Mouse (Mus musculus): ENCODE measurements around the gene Gm11983. TPM values are rescaled to one million over a fixed set of nuclear protein-coding genes. Genes with fewer than 3 reads are reported as not detected.

Gm11983 gene
- total RNA-seq, 1 experiment = not detected

DNA sequence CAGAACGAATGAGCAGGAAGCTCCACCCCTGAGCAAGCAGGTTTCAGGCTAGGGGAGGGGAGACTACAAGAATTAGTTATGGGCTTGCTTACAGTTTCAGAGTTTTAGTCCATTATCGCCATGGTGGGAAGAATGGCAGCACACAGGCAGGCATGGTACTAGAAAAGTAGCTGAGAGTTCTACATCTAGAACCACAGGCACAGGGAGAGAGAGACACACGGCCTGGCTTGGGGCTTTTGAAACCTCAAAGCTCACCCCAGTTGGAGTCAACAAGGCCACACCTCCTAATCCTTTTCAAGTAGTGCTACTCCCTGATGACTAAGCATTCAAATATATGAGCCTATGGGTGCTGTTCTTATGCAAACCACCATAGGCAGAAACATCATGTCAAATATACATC lies 28.1 kb upstream of the Gm11983 start:
- in situ Hi-C loops (cut with MboI; ENCODE audit: low sequenced_read_pairs in 2 of 2, unreplicated experiment in 2 of 2) = no loop called here

DNA sequence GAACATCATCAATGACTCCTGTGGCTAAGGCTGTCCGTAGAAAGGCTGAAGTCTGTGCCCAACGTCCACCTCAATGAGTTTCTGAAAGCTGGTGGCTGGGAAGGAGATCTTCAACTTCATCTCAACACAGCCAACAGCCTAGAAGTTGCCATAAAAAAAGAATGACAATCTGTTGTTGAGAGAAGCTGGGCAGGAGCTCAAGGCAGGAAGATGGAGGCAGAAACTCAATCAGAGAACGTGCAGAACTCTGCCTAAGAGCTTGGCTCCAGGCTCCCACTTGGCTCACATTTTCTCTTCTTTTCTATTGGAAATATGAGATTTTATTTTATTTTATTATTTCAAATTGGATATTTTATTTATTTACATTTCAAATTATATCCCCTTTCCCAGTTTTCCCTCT lies 24.7 kb upstream of the Gm11983 start:
- Histone ChIP-seq H3K4me1 (ENCODE audit: control insufficient read depth in 2 of 2, insufficient read depth in 2 of 2, low read length in 2 of 2, poor library complexity in 1 of 2) (0 out of 4 replicates have a peak, but pooled peaks cover 0 to 5% of the 10 kb centered on the region in 2 experiments), H3K27ac (ENCODE audit: insufficient read depth, low read depth, low read length, poor library complexity, severe bottlenecking) (no peak overlapping the region), H3K9me3 (ENCODE audit: control insufficient read depth, insufficient read depth, low read depth, low read length) (no peaks in the 10 kb centered on the region), H3K36me3 (ENCODE audit: control insufficient read depth, insufficient read depth, low read length, poor library complexity, severe bottlenecking) (no peaks in the 10 kb centered on the region), H3K4me3 (ENCODE audit: insufficient read depth in 1 of 2, low read depth in 1 of 2, low read length in 2 of 2, poor library complexity in 1 of 2, severe bottlenecking in 1 of 2) (no peak overlapping the region), H3K9ac (ENCODE audit: insufficient read depth, low read depth, low read length, poor library complexity, severe bottlenecking) (no peak overlapping the region)
- TF ChIP-seq MAFK (IDR thresholded peaks at IDR 0.05; ENCODE audit: insufficient read depth, low read depth, low read length) = no peak
- TF ChIP-seq CHD2 (IDR thresholded peaks at IDR 0.05; ENCODE audit: low read depth, low read length) = no peak
- TF ChIP-seq ZC3H11A (IDR thresholded peaks at IDR 0.05; ENCODE audit: borderline replicate concordance, low read depth, low read length) = no peak
- no peak for TF ChIP-seq HCFC1 (IDR thresholded peaks at IDR 0.05; ENCODE audit: borderline replicate concordance, insufficient read depth, low read length)
- DNase-seq (ENCODE audit: low read depth, low spot score) = no peak
- in situ Hi-C loops (cut with MboI; ENCODE audit: low sequenced_read_pairs in 2 of 2, unreplicated experiment in 2 of 2) = no loop called here

More for the DNA sequence above, 28.1 kb upstream of the Gm11983 start:
- no peak for TF ChIP-seq CHD2 (IDR thresholded peaks at IDR 0.05; ENCODE audit: low read depth, low read length)
- TF ChIP-seq MAFK (IDR thresholded peaks at IDR 0.05; ENCODE audit: insufficient read depth, low read depth, low read length) = no peak
- no peak for TF ChIP-seq ZNF384 (IDR thresholded peaks at IDR 0.05; ENCODE audit: low read depth, low read length)
- no peak for TF ChIP-seq HCFC1 (IDR thresholded peaks at IDR 0.05; ENCODE audit: borderline replicate concordance, insufficient read depth, low read length)
- no peak for TF ChIP-seq ZC3H11A (IDR thresholded peaks at IDR 0.05; ENCODE audit: borderline replicate concordance, low read depth, low read length)
- no peaks in the 10 kb centered on the region for H3K36me3 ChIP-seq (ENCODE audit: control insufficient read depth, insufficient read depth, low read length, poor library complexity, severe bottlenecking)
- H3K4me1 ChIP-seq (ENCODE audit: control insufficient read depth in 2 of 2, insufficient read depth in 2 of 2, low read length in 2 of 2, poor library complexity in 1 of 2) = 0 out of 4 replicates have a peak, but pooled peaks cover 0 to 2% of the 10 kb centered on the region in 2 experiments
- H3K4me3 ChIP-seq (ENCODE audit: insufficient read depth in 1 of 2, low read depth in 1 of 2, low read length in 2 of 2, poor library complexity in 1 of 2, severe bottlenecking in 1 of 2) = no peak overlapping the region
- no peak overlapping the region for H3K27ac ChIP-seq (ENCODE audit: insufficient read depth, low read depth, low read length, poor library complexity, severe bottlenecking)
- no peaks in the 10 kb centered on the region for H3K9me3 ChIP-seq (ENCODE audit: control insufficient read depth, insufficient read depth, low read depth, low read length)
- no peak overlapping the region for H3K9ac ChIP-seq (ENCODE audit: insufficient read depth, low read depth, low read length, poor library complexity, severe bottlenecking)
- DNase-seq (ENCODE audit: low read depth, low spot score) = no peak

DNA sequence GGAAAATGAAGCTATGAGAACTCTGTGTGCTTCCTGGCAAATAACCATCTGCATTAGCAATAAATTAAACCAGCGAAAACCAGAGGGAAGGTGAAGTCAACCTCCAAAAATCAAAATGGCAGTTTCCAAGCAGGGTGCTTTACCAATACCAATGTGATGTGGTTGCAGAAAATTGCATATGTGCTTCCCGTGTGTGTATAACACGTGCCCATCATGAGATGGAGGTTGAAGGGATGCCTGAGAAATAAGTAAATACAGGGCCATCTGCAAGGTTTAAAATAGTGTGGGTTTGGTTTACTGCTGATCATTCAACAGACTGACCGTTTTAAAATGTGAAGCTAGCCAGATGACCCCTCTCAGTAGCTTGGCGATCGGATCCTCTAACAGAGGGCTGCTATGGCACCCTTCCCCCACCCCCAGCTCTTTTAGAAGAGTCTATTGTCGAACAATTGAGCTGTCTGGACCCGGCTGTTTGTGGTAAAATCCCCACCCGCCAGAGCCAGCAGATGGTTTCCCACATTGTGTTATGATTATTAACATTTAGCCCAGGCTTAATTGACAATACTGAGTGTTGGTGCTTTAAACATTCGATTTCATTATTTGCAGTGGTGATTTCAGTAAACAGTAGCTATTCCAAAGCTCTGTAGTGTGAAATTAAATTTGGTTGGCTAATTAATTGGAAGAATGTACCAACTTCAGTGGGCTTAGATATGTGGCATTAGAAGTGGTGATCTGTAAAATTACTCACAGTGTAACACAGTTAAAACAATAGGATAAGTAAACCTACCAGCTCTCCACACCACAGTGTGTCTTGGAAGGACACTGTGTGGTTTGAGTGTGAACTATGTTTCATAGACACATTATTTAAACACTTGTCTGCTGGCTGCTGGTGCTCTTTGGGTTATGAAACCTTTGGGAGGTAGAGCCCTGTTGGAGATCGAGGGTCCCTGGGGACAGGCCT lies 22.7 kb upstream of the Gm11983 start:
- H3K4me1 ChIP-seq (ENCODE audit: control insufficient read depth in 2 of 2, insufficient read depth in 2 of 2, low read length in 2 of 2, poor library complexity in 1 of 2) = 0 out of 4 replicates have a peak, but pooled peaks cover 0 to 5% of the 10 kb centered on the region in 2 experiments
- DNase-seq (ENCODE audit: low read depth, low spot score) = no peak
- no peaks in the 10 kb centered on the region for H3K36me3 ChIP-seq (ENCODE audit: control insufficient read depth, insufficient read depth, low read length, poor library complexity, severe bottlenecking)
- H3K4me3 ChIP-seq (ENCODE audit: insufficient read depth in 1 of 2, low read depth in 1 of 2, low read length in 2 of 2, poor library complexity in 1 of 2, severe bottlenecking in 1 of 2) = no peak overlapping the region
- H3K9ac ChIP-seq (ENCODE audit: insufficient read depth, low read depth, low read length, poor library complexity, severe bottlenecking) = no peak overlapping the region
- TF ChIP-seq ZC3H11A (IDR thresholded peaks at IDR 0.05; ENCODE audit: borderline replicate concordance, low read depth, low read length) (no peak), ZNF384 (IDR thresholded peaks at IDR 0.05; ENCODE audit: low read depth, low read length) (no peak), HCFC1 (IDR thresholded peaks at IDR 0.05; ENCODE audit: borderline replicate concordance, insufficient read depth, low read length) (no peak), MAFK (IDR thresholded peaks at IDR 0.05; ENCODE audit: insufficient read depth, low read depth, low read length) (no peak), CHD2 (IDR thresholded peaks at IDR 0.05; ENCODE audit: low read depth, low read length) (no peak)
- no peak overlapping the region for H3K27ac ChIP-seq (ENCODE audit: insufficient read depth, low read depth, low read length, poor library complexity, severe bottlenecking)
- H3K9me3 ChIP-seq (ENCODE audit: control insufficient read depth, insufficient read depth, low read depth, low read length) = no peaks in the 10 kb centered on the region
- in situ Hi-C loops (cut with MboI; ENCODE audit: low sequenced_read_pairs in 2 of 2, unreplicated experiment in 2 of 2) = no loop called here

DNA sequence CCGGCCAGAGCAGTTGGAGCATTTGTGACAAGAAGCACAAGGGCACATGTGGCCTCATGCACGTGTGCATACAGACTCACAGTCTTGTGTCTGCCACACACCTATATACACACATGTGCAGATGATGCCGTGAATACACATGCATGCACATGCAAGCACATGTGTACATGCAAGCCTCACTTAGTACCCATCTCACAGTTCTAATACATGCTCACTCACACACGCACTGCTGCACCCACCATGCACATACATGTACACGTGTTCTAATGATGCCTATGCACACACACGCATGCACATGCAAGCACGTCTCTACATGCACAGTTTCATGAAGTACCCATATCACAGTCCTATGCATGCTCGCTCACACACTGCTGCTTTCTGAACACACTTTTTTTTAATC lies 21.6 kb upstream of the Gm11983 start:
- 0 out of 2 replicates have a peak, but pooled peaks cover under 1% of the 10 kb centered on the region for H3K9me3 ChIP-seq (ENCODE audit: control insufficient read depth, insufficient read depth, low read depth, low read length)
- no peak overlapping the region for H3K4me3 ChIP-seq (ENCODE audit: insufficient read depth in 1 of 2, low read depth in 1 of 2, low read length in 2 of 2, poor library complexity in 1 of 2, severe bottlenecking in 1 of 2)
- H3K36me3 ChIP-seq (ENCODE audit: control insufficient read depth, insufficient read depth, low read length, poor library complexity, severe bottlenecking) = no peaks in the 10 kb centered on the region
- in situ Hi-C loops (cut with MboI; ENCODE audit: low sequenced_read_pairs in 2 of 2, unreplicated experiment in 2 of 2) = no loop called here
- 0 out of 4 replicates have a peak, but pooled peaks cover 0 to 5% of the 10 kb centered on the region in 2 experiments for H3K4me1 ChIP-seq (ENCODE audit: control insufficient read depth in 2 of 2, insufficient read depth in 2 of 2, low read length in 2 of 2, poor library complexity in 1 of 2)
- H3K9ac ChIP-seq (ENCODE audit: insufficient read depth, low read depth, low read length, poor library complexity, severe bottlenecking) = no peak overlapping the region
- no peak for TF ChIP-seq ZC3H11A (IDR thresholded peaks at IDR 0.05; ENCODE audit: borderline replicate concordance, low read depth, low read length)
- TF ChIP-seq ZNF384 (IDR thresholded peaks at IDR 0.05; ENCODE audit: low read depth, low read length) = no peak
- TF ChIP-seq CHD2 (IDR thresholded peaks at IDR 0.05; ENCODE audit: low read depth, low read length) = no peak
- no peak for TF ChIP-seq HCFC1 (IDR thresholded peaks at IDR 0.05; ENCODE audit: borderline replicate concordance, insufficient read depth, low read length)
- TF ChIP-seq MAFK (IDR thresholded peaks at IDR 0.05; ENCODE audit: insufficient read depth, low read depth, low read length) = no peak
- no peak overlapping the region for H3K27ac ChIP-seq (ENCODE audit: insufficient read depth, low read depth, low read length, poor library complexity, severe bottlenecking)
- no peak for DNase-seq (ENCODE audit: low read depth, low spot score)

All from ES-E14 (cell line).